Mouse (Mus musculus): ENCODE results near the gene Dpp6. TPM values are rescaled to one million over a fixed set of nuclear protein-coding genes. Genes with fewer than 3 reads are reported as not detected.

Gene Dpp6
- polyA plus RNA-seq, 2 experiments = 2.4 to 5.0 TPM

DNA sequence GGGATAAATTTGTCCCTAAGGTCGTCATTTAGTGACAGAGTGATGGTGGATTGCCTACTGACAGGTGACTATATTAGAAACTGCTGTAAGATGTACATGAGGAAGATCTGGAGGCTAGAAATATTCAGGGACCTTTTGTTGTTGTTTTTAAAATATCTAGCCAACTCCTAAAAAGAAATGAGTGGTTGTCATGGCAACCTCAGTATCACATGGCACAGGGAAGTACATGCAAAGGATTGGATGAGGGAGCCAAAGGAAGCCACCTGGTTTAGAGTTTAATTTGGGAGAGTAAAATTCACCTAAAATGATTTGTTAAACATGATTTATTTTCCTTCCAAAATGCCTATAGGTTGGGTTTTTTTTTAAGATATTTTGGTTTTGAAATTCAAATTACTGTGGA is 260.8 kb downstream of the Dpp6 start:
- 60% methylated on average over 1 of the region's 1 CpGs for WGBS

DNA sequence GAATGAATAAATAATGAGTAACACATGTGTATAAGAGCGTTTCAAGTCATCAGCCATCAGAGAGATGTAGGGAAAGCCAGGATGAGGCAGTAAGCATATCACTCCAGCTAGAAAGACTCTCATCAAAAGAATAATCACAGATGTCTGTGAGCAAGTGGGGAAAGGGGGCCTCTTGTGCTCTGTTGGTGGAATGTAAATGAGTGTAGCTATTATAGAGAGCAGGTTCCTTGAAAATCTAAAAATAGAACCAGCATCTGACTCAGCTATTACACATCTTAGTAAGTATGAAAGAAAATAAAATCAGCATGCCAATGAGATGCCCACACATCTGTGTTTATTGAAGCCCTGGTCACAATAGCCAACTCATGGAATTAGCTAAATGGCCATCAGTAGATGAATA is 264.3 kb downstream of the Dpp6 start:
- H3K27ac ChIP-seq (replicated peaks; ENCODE audit: low read depth, low read length) = no peak overlapping the region
- H3K9ac ChIP-seq (ENCODE audit: low read depth, low read length, severe bottlenecking) = no peak overlapping the region
- no peaks in the 10 kb centered on the region for H3K4me1 ChIP-seq (ENCODE audit: control insufficient read depth, insufficient read depth, low read length)
- H3K9me3 ChIP-seq (ENCODE audit: control insufficient read depth, low read length) = no peaks in the 10 kb centered on the region
- DNase-seq (ENCODE audit: low spot score) = no peak
- no peak overlapping the region for H3K4me2 ChIP-seq (replicated peaks; ENCODE audit: low read depth, low read length, severe bottlenecking)
- ATAC-seq (ENCODE audit: low FRiP score, low read depth) = no peak
- no peak for TF ChIP-seq POLR2A (IDR thresholded peaks at IDR 0.05; ENCODE audit: borderline replicate concordance, extremely low read depth, insufficient read depth, insufficient read length)
- no peaks in the 10 kb centered on the region for H3K27me3 ChIP-seq (ENCODE audit: control insufficient read depth, insufficient read depth, low read length)
- 49% methylated on average over 1 of the region's 1 CpGs for WGBS
- H3K4me3 ChIP-seq (replicated peaks; ENCODE audit: low read length) = no peak overlapping the region
- no peaks in the 10 kb centered on the region for H3K36me3 ChIP-seq (ENCODE audit: control insufficient read depth, insufficient read depth, low read length)

More for the DNA sequence above, 260.8 kb downstream of the Dpp6 start:
- Histone ChIP-seq H3K4me3 (replicated peaks; ENCODE audit: low read length) (no peak overlapping the region), H3K36me3 (ENCODE audit: control insufficient read depth, insufficient read depth, low read length) (no peaks in the 10 kb centered on the region), H3K9ac (ENCODE audit: low read depth, low read length, severe bottlenecking) (no peak overlapping the region), H3K4me2 (replicated peaks; ENCODE audit: low read depth, low read length, severe bottlenecking) (no peak overlapping the region), H3K27me3 (ENCODE audit: control insufficient read depth, insufficient read depth, low read length) (no peaks in the 10 kb centered on the region), H3K27ac (replicated peaks; ENCODE audit: low read depth, low read length) (no peak overlapping the region), H3K9me3 (ENCODE audit: control insufficient read depth, low read length) (no peaks in the 10 kb centered on the region), H3K4me1 (ENCODE audit: control insufficient read depth, insufficient read depth, low read length) (no peaks in the 10 kb centered on the region)
- ATAC-seq (ENCODE audit: low FRiP score, low read depth) = no peak
- TF ChIP-seq POLR2A (IDR thresholded peaks at IDR 0.05; ENCODE audit: borderline replicate concordance, extremely low read depth, insufficient read depth, insufficient read length) = no peak
- no peak for DNase-seq (ENCODE audit: low spot score)

DNA sequence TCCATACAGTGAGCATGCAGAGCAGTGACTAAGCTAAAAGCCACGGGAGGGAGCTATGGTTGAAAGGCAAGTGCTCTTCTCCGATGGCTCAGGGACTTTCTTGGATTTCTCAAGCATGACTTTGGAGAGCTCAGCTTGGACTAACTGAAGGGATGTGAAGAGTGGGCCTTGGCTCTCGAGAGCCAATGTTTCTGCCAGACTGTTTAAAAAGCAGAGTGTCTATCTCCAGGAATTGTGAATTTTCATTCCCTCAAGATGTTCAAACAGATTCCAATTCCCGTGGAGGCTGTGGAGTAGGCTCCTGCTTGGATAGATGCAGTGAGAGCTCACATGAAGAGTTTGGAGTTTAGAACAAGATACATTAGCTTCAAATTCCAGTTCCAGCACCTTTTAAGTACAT is 266.8 kb downstream of the Dpp6 start:
- H3K27ac ChIP-seq (replicated peaks; ENCODE audit: low read depth, low read length) = no peak overlapping the region
- H3K4me2 ChIP-seq (replicated peaks; ENCODE audit: low read depth, low read length, severe bottlenecking) = no peak overlapping the region
- no peaks in the 10 kb centered on the region for H3K4me1 ChIP-seq (ENCODE audit: control insufficient read depth, insufficient read depth, low read length)
- TF ChIP-seq POLR2A (IDR thresholded peaks at IDR 0.05; ENCODE audit: borderline replicate concordance, extremely low read depth, insufficient read depth, insufficient read length) = no peak
- no peaks in the 10 kb centered on the region for H3K36me3 ChIP-seq (ENCODE audit: control insufficient read depth, insufficient read depth, low read length)
- DNase-seq (ENCODE audit: low spot score) (no peak), ATAC-seq (ENCODE audit: low FRiP score, low read depth) (no peak)
- no peak overlapping the region for H3K9ac ChIP-seq (ENCODE audit: low read depth, low read length, severe bottlenecking)
- H3K27me3 ChIP-seq (ENCODE audit: control insufficient read depth, insufficient read depth, low read length) = no peaks in the 10 kb centered on the region
- no peak overlapping the region for H3K4me3 ChIP-seq (replicated peaks; ENCODE audit: low read length)
- 79% methylated on average over 4 of the region's 4 CpGs for whole genome bisulfite sequencing
- no peaks in the 10 kb centered on the region for H3K9me3 ChIP-seq (ENCODE audit: control insufficient read depth, low read length)

DNA sequence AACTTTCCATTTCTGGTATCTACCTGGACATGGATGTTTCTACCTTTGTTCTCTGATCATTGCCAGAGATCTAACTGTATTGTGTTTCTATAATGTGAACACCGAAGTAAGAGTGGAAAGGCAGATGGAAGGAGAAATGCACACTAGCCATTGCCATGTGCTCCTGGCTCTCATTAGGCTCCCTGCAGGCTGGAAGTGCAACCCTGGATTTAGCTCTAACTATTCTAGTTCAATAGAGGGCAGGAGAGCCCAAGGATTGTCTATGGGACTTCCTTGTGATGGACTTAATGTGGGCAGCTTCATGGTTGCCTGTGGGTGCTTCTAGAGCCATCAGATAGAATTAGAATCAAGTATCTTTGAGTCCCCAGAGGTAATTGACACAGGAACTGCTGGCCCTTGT is 291.2 kb downstream of the Dpp6 start:
- no peak overlapping the region for H3K4me2 ChIP-seq (replicated peaks; ENCODE audit: low read depth, low read length, severe bottlenecking)
- H3K4me1 ChIP-seq (ENCODE audit: control insufficient read depth, insufficient read depth, low read length) = no peaks in the 10 kb centered on the region
- no peaks in the 10 kb centered on the region for H3K9me3 ChIP-seq (ENCODE audit: control insufficient read depth, low read length)
- 84% methylated on average over 1 of the region's 1 CpGs for WGBS
- no peak overlapping the region for H3K4me3 ChIP-seq (replicated peaks; ENCODE audit: low read length)
- no peaks in the 10 kb centered on the region for H3K27me3 ChIP-seq (ENCODE audit: control insufficient read depth, insufficient read depth, low read length)
- ATAC-seq (ENCODE audit: low FRiP score, low read depth) (no peak), DNase-seq (ENCODE audit: low spot score) (no peak)
- no peak overlapping the region for H3K9ac ChIP-seq (ENCODE audit: low read depth, low read length, severe bottlenecking)
- no peaks in the 10 kb centered on the region for H3K36me3 ChIP-seq (ENCODE audit: control insufficient read depth, insufficient read depth, low read length)
- no peak overlapping the region for H3K27ac ChIP-seq (replicated peaks; ENCODE audit: low read depth, low read length)
- TF ChIP-seq POLR2A (IDR thresholded peaks at IDR 0.05; ENCODE audit: borderline replicate concordance, extremely low read depth, insufficient read depth, insufficient read length) = no peak

DNA sequence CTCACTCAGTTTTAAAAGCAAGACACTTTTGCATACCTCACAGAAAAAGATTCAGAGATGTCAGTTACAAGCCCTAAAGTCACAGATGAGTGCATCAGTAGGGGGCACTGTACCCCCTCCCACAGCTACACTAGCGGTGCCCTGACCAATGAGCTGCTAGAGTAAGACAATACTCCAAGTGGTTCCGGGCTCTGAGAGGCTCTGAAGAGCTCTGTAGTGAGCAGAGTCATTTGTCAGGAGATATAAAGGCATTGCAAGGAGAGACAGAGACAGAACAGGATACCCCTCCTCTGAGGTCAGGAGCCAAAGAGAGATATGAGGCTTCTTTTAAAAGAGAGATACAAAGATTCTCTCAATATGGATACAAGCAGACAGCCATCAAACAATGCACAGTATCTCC is 305.5 kb downstream of the Dpp6 start:
- Histone ChIP-seq H3K36me3 (ENCODE audit: control insufficient read depth, insufficient read depth, low read length) (no peaks in the 10 kb centered on the region), H3K9ac (ENCODE audit: low read depth, low read length, severe bottlenecking) (no peak overlapping the region), H3K27me3 (ENCODE audit: control insufficient read depth, insufficient read depth, low read length) (no peaks in the 10 kb centered on the region), H3K4me2 (replicated peaks; ENCODE audit: low read depth, low read length, severe bottlenecking) (no peak overlapping the region), H3K4me1 (ENCODE audit: control insufficient read depth, insufficient read depth, low read length) (no peaks in the 10 kb centered on the region), H3K4me3 (replicated peaks; ENCODE audit: low read length) (no peak overlapping the region), H3K27ac (replicated peaks; ENCODE audit: low read depth, low read length) (no peak overlapping the region), H3K9me3 (ENCODE audit: control insufficient read depth, low read length) (no peaks in the 10 kb centered on the region)
- TF ChIP-seq POLR2A (IDR thresholded peaks at IDR 0.05; ENCODE audit: borderline replicate concordance, extremely low read depth, insufficient read depth, insufficient read length) = no peak
- DNase-seq (ENCODE audit: low spot score) (no peak), ATAC-seq (ENCODE audit: low FRiP score, low read depth) (no peak)
- WGBS = 31% methylated on average over 2 of the region's 2 CpGs

DNA sequence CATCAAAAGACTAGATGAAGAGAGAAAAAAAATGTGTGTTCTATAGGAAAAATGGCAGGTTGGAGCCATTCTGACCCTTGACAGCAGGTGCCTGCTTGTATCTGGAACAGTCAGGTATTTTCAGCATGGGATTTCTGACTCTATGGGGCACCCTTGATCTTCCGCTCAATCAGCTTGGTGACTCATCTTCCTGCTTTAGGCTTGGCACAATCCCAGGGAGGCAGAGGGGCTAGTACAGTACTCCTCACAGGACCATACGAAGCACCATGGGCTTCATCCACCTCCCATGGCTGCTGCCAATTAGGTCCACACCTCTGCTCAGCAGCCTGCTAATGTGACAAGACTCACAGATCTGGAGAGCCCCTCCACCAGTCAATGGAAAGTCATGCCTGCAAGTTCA is 305.9 kb downstream of the Dpp6 start:
- TF ChIP-seq POLR2A (IDR thresholded peaks at IDR 0.05; ENCODE audit: borderline replicate concordance, extremely low read depth, insufficient read depth, insufficient read length) = no peak
- ATAC-seq (ENCODE audit: low FRiP score, low read depth) (no peak), DNase-seq (ENCODE audit: low spot score) (no peak)
- 88% methylated on average over 2 of the region's 2 CpGs for whole genome bisulfite sequencing
- Histone ChIP-seq H3K9ac (ENCODE audit: low read depth, low read length, severe bottlenecking) (no peak overlapping the region), H3K27ac (replicated peaks; ENCODE audit: low read depth, low read length) (no peak overlapping the region), H3K4me2 (replicated peaks; ENCODE audit: low read depth, low read length, severe bottlenecking) (no peak overlapping the region), H3K36me3 (ENCODE audit: control insufficient read depth, insufficient read depth, low read length) (no peaks in the 10 kb centered on the region), H3K4me3 (replicated peaks; ENCODE audit: low read length) (no peak overlapping the region), H3K9me3 (ENCODE audit: control insufficient read depth, low read length) (no peaks in the 10 kb centered on the region), H3K4me1 (ENCODE audit: control insufficient read depth, insufficient read depth, low read length) (no peaks in the 10 kb centered on the region), H3K27me3 (ENCODE audit: control insufficient read depth, insufficient read depth, low read length) (no peaks in the 10 kb centered on the region)

Measured in limb, embryonic 14.5 days (tissue).